Mouse (Mus musculus) thymus, postnatal 0 days (tissue): Measurements from ENCODE around the gene Kcnj10. TPM values are rescaled to one million over a fixed set of nuclear protein-coding genes. Genes with fewer than 3 reads are reported as not detected.

Source experiments
- polyA plus RNA-seq: library from polyadenylated mRNA; unstranded; fragments of >200 nt; fragmentation: Nextera tagmentation; extraction: Ambion mirVana; gene quantifications from 2 replicates; pipeline ENCODE4 v1.2.1, GENCODE M21; 2015

Gene Kcnj10
- polyA plus RNA-seq, 1 experiment from 2014 or later: 0.17 TPM

Other genes with a start within 250 kb of the Kcnj10 start
- 73.9 and 74.0 TPM in 2 replicates for gene Pex19, start 214.5 kb upstream of the Kcnj10 start, polyA plus RNA-seq
- gene Dcaf8, start 193.1 kb upstream of the Kcnj10 start, polyA plus RNA-seq: 93.2 and 103 TPM in 2 replicates
- gene Pea15a, start 134.4 kb upstream of the Kcnj10 start, polyA plus RNA-seq: 31.1 and 32.8 TPM in 2 replicates
- 1.4 and 2.0 TPM in 2 replicates for gene Casq1, start 121.3 kb upstream of the Kcnj10 start, polyA plus RNA-seq
- gene Atp1a4, start 82.8 kb upstream of the Kcnj10 start, polyA plus RNA-seq: not detected in 2 replicates
- 24.2 and 28.4 TPM in 2 replicates for gene Igsf8, start 79.6 kb upstream of the Kcnj10 start, polyA plus RNA-seq
- 0.71 and 0.82 TPM in 2 replicates for gene Atp1a2, start 43.1 kb upstream of the Kcnj10 start, polyA plus RNA-seq
- gene Kcnj9, start 11.9 kb upstream of the Kcnj10 start, polyA plus RNA-seq: 0.09 TPM in 2 replicates
- 5.6 and 6.5 TPM in 2 replicates for gene Pigm, start 35.3 kb downstream of the Kcnj10 start, polyA plus RNA-seq
- gene Slamf9, start 134.1 kb downstream of the Kcnj10 start, polyA plus RNA-seq: 1.2 and 1.4 TPM in 2 replicates
- 2.4 and 2.5 TPM in 2 replicates for gene Igsf9, start 140.6 kb downstream of the Kcnj10 start, polyA plus RNA-seq
- 151 and 180 TPM in 2 replicates for gene Tagln2, start 158.8 kb downstream of the Kcnj10 start, polyA plus RNA-seq
- 1.6 and 1.9 TPM in 2 replicates for gene Cfap45, start 179.6 kb downstream of the Kcnj10 start, polyA plus RNA-seq
- 2.4 and 3.2 TPM in 2 replicates for gene Vsig8, start 214.7 kb downstream of the Kcnj10 start, polyA plus RNA-seq
- 1.9 and 2.0 TPM in 2 replicates for gene Slamf8, start 249.4 kb downstream of the Kcnj10 start, polyA plus RNA-seq